Mouse (Mus musculus) forebrain, embryonic 14.5 days (tissue): ENCODE measurements around the gene Zfr2. TPM values are rescaled to one million over a fixed set of nuclear protein-coding genes. Genes with fewer than 3 reads are reported as not detected.

Experiments used
- ATAC-seq: fragments of 200-750 bp; cut with Nextera tagmentation; 2 replicates; pipeline ENCODE4 v1.8.0; 2017; ENCODE audit warnings: mild to moderate bottlenecking, moderate library complexity
- DNase-seq: peaks from one replicate; pipeline ENCODE4 v3.0.0-alpha.2; 2015; ENCODE audit warnings: low spot score
- H3K27ac ChIP-seq: fragments of 300-500 bp; sonication (generic); 2 replicates; pipeline ENCODE4 v1.5.1; 2014; ENCODE audit warnings: low read depth, mild to moderate bottlenecking, control low read depth, low read length, moderate library complexity
- H3K27me3 ChIP-seq: fragments of 300-500 bp; sonication (generic); replicated peaks from 2 replicates; pipeline ENCODE4 v1.6.1; 2014; ENCODE audit warnings: low read length, control low read depth, mixed read lengths; ENCODE audit not compliant: control insufficient read depth, insufficient read depth
- H3K36me3 ChIP-seq: fragments of 300-500 bp; sonication (generic); 2 replicates; pipeline ENCODE4 v1.6.1; 2014; ENCODE audit warnings: low read length, control low read depth; ENCODE audit not compliant: control insufficient read depth, insufficient read depth
- H3K4me1 ChIP-seq: fragments of 300-500 bp; sonication (generic); 2 replicates; pipeline ENCODE4 v1.6.1; 2014; ENCODE audit warnings: antibody characterized with exemption, low read length, control low read depth; ENCODE audit not compliant: control insufficient read depth, insufficient read depth
- H3K4me2 ChIP-seq: fragments of 300-500 bp; sonication (generic); 2 replicates; pipeline ENCODE4 v1.6.1; 2014; ENCODE audit warnings: mild to moderate bottlenecking, control low read depth, low read length
- H3K4me3 ChIP-seq: fragments of 300-500 bp; sonication (generic); 2 replicates; pipeline ENCODE4 v1.5.1; 2014; ENCODE audit warnings: low read depth, low read length, control low read depth
- H3K9ac ChIP-seq: fragments of 300-500 bp; sonication (generic); 2 replicates; pipeline ENCODE4 v1.6.1; 2014; ENCODE audit warnings: mild to moderate bottlenecking, low read length, control low read depth, moderate library complexity
- H3K9me3 ChIP-seq: fragments of 300-500 bp; sonication (generic); replicated peaks from 2 replicates; pipeline ENCODE4 v1.6.1; 2016; ENCODE audit warnings: low read length, control low read depth, mixed read lengths; ENCODE audit not compliant: control insufficient read depth
- WGBS: fragments of 180-500 bp; shearing (Covaris S2); extraction: QIAGEN DNeasy Blood & Tissue Kit; methylation state at CpG from one replicate; pipeline ENCODE4 v1.1.7; 2014; 5-methylcytosine and 5-hydroxymethylcytosine counted together
- polyA plus RNA-seq: library from polyadenylated mRNA; unstranded; fragments of >200 nt; fragmentation: Nextera tagmentation; extraction: Ambion mirVana; gene quantifications from 2 replicates; pipeline ENCODE4 v1.2.1, GENCODE M21; 2014

The Zfr2 gene
- polyA plus RNA-seq, 1 experiment from 2014 or later, result 7.5 TPM

GRCm38 (mm10) chr10:81284719-81285118, 51.8 kb downstream of the Zfr2 start:
- no peak overlapping the region for H3K27ac ChIP-seq
- ATAC-seq (no peak), DNase-seq (no peak)
- no peaks in the 10 kb centered on the region for H3K36me3 ChIP-seq
- peak overlapping the region; percentile 73 for H3K4me2 ChIP-seq
- H3K27me3 ChIP-seq, result peaks cover 7% of the 10 kb centered on the region; the same call in 1 of the 2 replicates
- no peaks in the 10 kb centered on the region for H3K4me1 ChIP-seq
- H3K9me3 ChIP-seq, result no peaks in the 10 kb centered on the region
- H3K9ac ChIP-seq, result 0 out of 2 replicates have a peak overlapping the region, but pooled peaks have one; percentile 67
- H3K4me3 ChIP-seq, result peak overlapping the region; percentile 43; the same call in 1 of the 2 replicates
- WGBS, result 14% methylated on average over 17 of the region's 17 CpGs

- ATAC-seq (peak; percentile 87), DNase-seq (peak; percentile 93)
- Histone ChIP-seq H3K4me3 (peak overlapping the region; percentile 43), H3K9ac (peak overlapping the region; percentile 67), H3K4me2 (peak overlapping the region; percentile 73), H3K27ac (no peak overlapping the region), H3K27me3 (peaks cover 7% of the 10 kb centered on the region; the same call in 1 of the 2 replicates), H3K36me3 (no peaks in the 10 kb centered on the region), H3K9me3 (no peaks in the 10 kb centered on the region), H3K4me1 (peaks cover 3% of the 10 kb centered on the region; the same call in 1 of the 2 replicates)
- 1% methylated on average over 54 of the region's 54 CpGs for WGBS
These were observed 52.9 kb downstream of the Zfr2 start for GRCm38 (mm10) chr10:81285694-81286450.

GRCm38 (mm10) chr10:81286586-81286985, 53.6 kb downstream of the Zfr2 start:
- no peaks in the 10 kb centered on the region for H3K9me3 ChIP-seq
- DNase-seq (no peak), ATAC-seq (no peak)
- H3K36me3 ChIP-seq, result no peaks in the 10 kb centered on the region
- no peak overlapping the region for H3K4me2 ChIP-seq
- H3K4me1 ChIP-seq, result peaks cover 3% of the 10 kb centered on the region; the same call in 1 of the 2 replicates
- no peak overlapping the region for H3K4me3 ChIP-seq
- 52% methylated on average over 6 of the region's 6 CpGs for WGBS
- peaks cover 7% of the 10 kb centered on the region; the same call in 1 of the 2 replicates for H3K27me3 ChIP-seq
- H3K9ac ChIP-seq, result no peak overlapping the region
- no peak overlapping the region for H3K27ac ChIP-seq

GRCm38 (mm10) chr10:81287513-81288157, 54.7 kb downstream of the Zfr2 start:
- H3K27me3 ChIP-seq, result peaks cover 7% of the 10 kb centered on the region; the same call in 1 of the 2 replicates
- H3K9ac ChIP-seq, result no peak overlapping the region
- no peaks in the 10 kb centered on the region for H3K9me3 ChIP-seq
- ATAC-seq (no peak), DNase-seq (no peak)
- H3K27ac ChIP-seq, result no peak overlapping the region
- no peak overlapping the region for H3K4me2 ChIP-seq
- 65% methylated on average over 8 of the region's 8 CpGs for WGBS
- H3K36me3 ChIP-seq, result no peaks in the 10 kb centered on the region
- peaks cover 3% of the 10 kb centered on the region; the same call in 1 of the 2 replicates for H3K4me1 ChIP-seq
- H3K4me3 ChIP-seq, result no peak overlapping the region

GRCm38 (mm10) chr10:81288601-81289000, 55.6 kb downstream of the Zfr2 start:
- no peak overlapping the region for H3K9ac ChIP-seq
- no peak overlapping the region for H3K4me3 ChIP-seq
- DNase-seq, result no peak
- H3K9me3 ChIP-seq, result no peaks in the 10 kb centered on the region
- H3K27ac ChIP-seq, result no peak overlapping the region
- WGBS, result 34% methylated on average over 6 of the region's 6 CpGs
- no peaks in the 10 kb centered on the region for H3K36me3 ChIP-seq
- H3K4me2 ChIP-seq, result no peak overlapping the region
- ATAC-seq, result no peak
- H3K27me3 ChIP-seq, result peaks cover 4% of the 10 kb centered on the region; the same call in 1 of the 2 replicates
- peaks cover 3% of the 10 kb centered on the region; the same call in 1 of the 2 replicates for H3K4me1 ChIP-seq

GRCm38 (mm10) chr10:81289278-81289677, 56.3 kb downstream of the Zfr2 start:
- peaks cover 9% of the 10 kb centered on the region for H3K4me1 ChIP-seq
- 2% methylated on average over 7 of the region's 7 CpGs for WGBS
- no peak overlapping the region for H3K27ac ChIP-seq
- no peaks in the 10 kb centered on the region for H3K9me3 ChIP-seq
- DNase-seq (peak; percentile 81), ATAC-seq (no peak)
- H3K4me3 ChIP-seq, result no peak overlapping the region
- H3K9ac ChIP-seq, result no peak overlapping the region
- peaks cover 3% of the 10 kb centered on the region; the same call in 1 of the 2 replicates for H3K27me3 ChIP-seq
- no peaks in the 10 kb centered on the region for H3K36me3 ChIP-seq
- H3K4me2 ChIP-seq, result no peak overlapping the region

GRCm38 (mm10) chr10:81289811-81290210, 56.9 kb downstream of the Zfr2 start:
- Histone ChIP-seq H3K27ac (no peak overlapping the region), H3K36me3 (no peaks in the 10 kb centered on the region), H3K4me2 (no peak overlapping the region), H3K9ac (no peak overlapping the region), H3K27me3 (peaks cover 2% of the 10 kb centered on the region; the same call in 1 of the 2 replicates), H3K4me3 (no peak overlapping the region), H3K9me3 (no peaks in the 10 kb centered on the region), H3K4me1 (peaks cover 15% of the 10 kb centered on the region)
- DNase-seq, result no peak
- no peak for ATAC-seq
- 65% methylated on average over 14 of the region's 14 CpGs for WGBS

- Histone ChIP-seq H3K36me3 (peaks cover 4% of the 10 kb centered on the region; the same call in 1 of the 2 replicates), H3K9ac (peak overlapping the region; percentile 25; the same call in 1 of the 2 replicates), H3K27me3 (no peaks in the 10 kb centered on the region), H3K4me1 (peaks cover 16% of the 10 kb centered on the region), H3K9me3 (no peaks in the 10 kb centered on the region), H3K4me2 (no peak overlapping the region), H3K4me3 (no peak overlapping the region), H3K27ac (0 out of 2 replicates have a peak overlapping the region, but pooled peaks have one; percentile 5)
- DNase-seq, result peak; percentile 34
- ATAC-seq, result no peak
- 11% methylated on average over 24 of the region's 24 CpGs for WGBS
These were observed 57.9 kb downstream of the Zfr2 start for GRCm38 (mm10) chr10:81290698-81291460.
